Mouse (Mus musculus): ENCODE data around the gene Traf3.

DNA sequence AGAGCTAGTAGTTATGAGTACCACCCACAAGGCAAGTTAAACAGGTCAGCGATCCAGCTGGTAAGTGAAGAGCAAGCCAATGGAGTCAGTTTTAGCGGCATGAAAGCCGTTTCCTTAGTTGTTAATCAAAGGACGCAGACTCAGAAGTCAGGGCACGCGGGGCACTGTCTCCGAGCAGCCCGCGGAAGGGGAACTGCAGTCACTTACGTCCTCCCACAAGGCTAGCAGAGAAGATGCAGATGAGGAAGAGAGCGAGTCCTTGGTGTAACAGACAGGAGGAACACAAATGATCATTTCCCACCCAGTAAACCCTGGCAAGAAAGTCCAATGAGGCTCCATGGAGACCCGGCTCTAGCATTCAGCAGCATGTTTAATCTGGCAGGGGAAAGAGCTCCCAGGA, 143.1 kb downstream of the Traf3 start:
- TF ChIP-seq CTCF (IDR thresholded peaks at IDR 0.05; ENCODE audit: low read depth, low read length) (no peak), EP300 (IDR thresholded peaks at IDR 0.05; ENCODE audit: insufficient read depth, low read depth, low read length) (no peak), POLR2A (IDR thresholded peaks at IDR 0.05; ENCODE audit: insufficient read depth, low read length) (no peak)
